Mouse (Mus musculus): ENCODE results near the gene Chac2.
"Not testable (repeated sequence)": the region's sequence is repeated elsewhere in the genome, so short reads cannot be mapped to it uniquely, and the experiment has no call there.

Chac2 gene

DNA sequence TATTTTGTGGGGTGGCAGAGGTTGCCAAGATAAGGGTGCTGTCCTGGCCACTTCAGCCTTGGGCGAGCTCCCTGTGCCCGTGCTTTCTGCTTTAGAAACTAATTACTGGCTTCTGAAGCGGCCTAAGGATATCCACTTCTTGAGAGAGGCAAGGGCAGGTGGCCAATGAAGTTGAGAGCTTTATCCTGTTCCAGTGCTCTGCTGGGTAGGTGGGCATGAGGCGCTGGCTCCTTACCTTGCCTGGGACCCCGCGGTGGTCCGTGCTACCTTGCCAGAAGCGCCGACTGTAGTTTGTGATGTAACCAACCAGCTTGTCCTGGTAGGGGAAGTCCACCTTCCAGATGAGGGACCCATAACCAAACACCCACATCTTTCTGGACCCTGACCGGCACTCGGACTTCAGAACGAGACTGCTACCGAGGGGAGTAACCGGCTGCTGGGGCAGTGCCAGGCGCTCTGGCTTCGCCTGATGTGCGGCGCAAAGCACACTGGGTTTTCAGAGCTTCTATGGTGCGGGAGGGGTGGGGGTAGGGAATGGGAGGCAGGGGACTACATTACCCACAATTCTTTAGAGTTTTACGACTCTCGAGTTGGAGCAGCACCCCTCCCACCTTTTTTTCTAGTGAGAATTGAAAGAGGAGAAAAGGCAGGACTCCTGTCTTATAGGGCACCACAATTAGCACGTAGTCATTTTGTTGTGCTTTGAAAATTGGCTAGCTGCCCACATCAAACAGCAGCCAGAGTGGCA is at the start of gene Chac2:
Gene Chac2, minus strand, starts transcription at position 474 of the 748 bp plus-strand sequence.
- DNase-seq: peak; percentile 86

DNA sequence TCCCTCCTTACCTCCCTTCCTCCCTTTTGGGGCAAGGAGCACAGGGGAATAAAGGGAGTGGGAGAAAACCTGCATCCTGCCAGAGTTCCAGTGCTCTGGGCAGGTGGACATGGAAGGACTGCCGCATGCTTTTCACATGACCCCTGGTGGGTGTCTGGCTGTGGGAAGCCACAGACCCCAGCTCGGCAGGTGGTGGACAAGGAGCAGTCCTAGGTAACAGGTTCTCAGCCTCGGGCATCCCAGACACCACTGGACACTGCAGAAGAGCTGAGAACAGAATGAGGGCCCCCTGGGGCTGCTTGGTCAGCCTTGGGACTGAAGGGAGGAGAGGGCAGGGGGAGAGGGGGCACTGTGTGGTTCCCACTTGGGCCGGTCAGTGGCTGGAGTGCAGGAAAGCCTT is 48.8 kb upstream of the Chac2 start:
- no peak for DNase-seq

DNA sequence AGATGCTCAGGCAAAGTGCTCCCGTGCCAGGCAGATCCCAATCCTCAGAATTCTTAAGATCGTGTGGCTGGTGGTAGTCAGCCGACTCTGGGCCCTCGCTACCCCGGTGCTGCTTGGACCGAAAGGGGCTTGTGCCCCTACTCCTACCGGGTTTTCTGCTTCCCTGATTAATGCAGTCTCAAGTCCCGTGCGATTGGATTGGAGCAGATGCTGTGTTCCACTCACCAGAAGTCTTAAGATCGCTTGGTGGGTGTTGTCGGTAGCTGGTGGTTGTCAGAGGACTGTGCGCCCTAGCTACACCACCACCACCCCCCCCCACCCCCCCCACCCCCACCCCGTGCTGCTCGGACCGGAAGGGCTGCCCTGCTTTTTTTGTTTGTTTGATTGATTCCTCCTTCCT is 31.3 kb upstream of the Chac2 start:
- DNase-seq: not testable (repeated sequence)

DNA sequence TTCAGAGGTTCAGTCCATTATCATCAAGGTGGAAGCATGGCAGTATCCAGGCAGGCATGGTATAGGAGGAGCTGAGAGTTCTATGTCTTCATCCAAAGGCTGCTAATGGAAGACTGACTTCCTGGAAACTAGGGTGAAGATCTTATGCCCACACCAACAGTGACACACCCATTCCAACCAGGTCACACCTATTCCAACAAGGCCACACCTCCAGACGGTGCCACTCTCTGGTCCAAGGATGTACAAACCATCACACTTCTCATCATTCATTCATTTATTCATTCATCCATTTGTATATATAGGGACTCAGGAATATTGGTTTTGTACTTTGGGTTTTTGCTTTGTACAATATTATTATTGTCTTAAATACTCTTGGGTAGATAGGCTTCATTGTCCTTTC is 23.5 kb upstream of the Chac2 start:
- DNase-seq: not testable (repeated sequence)

DNA sequence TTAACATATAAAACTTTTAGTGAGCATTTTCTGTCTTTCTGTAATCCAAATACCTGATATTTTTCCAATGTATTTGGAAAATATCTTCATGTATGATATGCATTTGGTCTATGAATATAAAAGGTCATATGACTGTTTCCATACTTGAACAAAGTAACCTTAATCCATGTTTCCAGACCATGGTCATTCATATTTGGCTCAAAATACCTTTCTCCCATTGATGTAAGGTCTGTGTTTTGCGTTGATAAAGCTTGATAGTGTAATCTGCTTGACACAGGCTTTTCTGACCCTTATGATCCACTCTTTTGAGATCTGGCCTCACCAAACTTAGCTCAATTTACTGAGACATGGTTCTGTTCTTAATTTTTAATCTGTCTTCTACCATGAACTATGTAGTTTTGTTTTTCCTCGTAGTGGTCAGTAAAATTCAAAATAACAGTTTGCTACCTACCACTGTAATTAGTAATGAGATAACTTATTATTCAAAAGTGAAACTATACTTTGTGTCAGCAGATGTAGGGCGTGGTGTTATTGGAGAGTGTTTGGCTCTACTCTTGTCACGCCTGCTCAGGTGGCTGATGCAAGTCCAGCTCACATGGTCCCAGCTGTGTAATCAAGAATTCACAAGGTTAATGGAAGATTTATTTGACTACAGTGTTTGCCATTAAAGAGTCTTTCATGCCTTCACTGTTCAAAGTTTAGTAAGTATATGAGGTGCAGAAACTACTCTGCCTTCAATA is 15.2 kb upstream of the Chac2 start:
- DNase-seq: no peak

DNA sequence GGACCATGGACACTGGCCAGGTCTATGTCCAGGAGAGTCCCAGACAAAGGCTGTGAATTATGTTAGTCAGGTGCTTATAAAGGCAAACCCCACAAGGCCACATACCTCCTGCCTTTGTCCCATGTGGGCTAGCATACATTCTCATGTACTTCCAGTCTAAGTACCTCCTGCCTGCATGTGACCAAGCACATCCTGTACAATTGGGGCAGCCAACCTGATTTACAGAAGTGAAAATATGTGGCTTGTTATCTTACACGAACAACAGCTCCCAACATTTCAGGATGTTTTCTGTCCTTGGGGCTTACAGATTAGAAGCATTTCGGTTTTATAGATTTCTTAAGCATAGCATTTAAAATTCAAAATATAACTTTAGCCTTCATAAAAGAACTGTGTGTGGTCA is 13.9 kb upstream of the Chac2 start:
- no peak for DNase-seq

DNA sequence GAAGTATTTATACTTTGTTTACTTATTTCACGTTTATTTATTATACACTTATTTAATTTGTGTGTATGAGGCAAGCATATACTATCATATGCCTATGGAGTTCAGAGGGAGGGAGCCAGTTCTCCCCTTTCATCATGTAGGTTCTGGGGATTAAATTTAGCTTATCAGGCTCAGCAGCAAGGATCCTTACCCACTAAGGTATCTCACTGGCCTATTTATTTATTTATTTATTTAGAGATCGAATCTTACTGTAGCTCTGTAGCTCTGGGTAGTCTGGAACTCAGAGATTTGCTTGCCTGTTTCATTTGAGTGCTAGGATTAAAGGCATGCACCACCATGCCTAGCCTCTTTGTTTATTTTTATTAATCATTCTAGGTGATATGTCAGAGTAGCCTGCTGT is 12.6 kb upstream of the Chac2 start:
- DNase-seq: no peak

DNA sequence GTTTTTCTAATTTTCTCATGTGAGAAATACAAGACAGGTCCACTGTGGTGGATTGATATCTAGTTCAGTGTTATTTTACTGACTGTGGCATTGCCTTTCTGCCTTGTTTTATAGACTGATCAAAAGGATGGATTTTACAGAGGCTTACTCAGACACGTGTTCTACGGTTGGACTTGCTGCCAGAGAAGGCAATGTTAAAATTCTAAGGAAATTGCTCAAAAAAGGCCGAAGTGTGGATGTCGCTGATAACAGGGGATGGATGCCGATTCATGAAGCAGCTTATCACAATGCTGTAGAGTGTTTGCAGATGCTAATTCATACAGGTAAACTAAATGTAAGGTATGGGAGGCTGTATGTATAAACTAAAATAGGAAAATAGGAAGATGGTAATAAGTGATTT is 12.0 kb upstream of the Chac2 start:
- no peak for DNase-seq

DNA sequence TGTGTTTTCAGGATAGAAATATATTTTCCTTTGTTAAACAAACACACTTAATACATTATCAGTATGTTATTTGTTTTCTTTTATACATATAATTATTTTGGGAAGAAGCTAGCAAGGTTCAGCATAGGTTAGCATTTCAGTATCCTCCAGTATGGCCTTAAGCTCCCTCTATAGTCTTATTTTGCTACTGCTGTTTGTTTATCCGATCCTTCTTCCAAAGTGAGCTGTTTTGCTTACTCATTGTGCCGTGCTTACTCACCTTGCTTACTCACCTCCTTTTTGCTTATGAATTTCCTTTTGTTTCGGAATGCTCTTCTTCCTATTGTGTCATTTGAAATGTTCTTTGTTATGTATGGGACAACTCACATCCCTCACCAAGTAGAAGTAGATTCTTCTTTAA is 10.5 kb upstream of the Chac2 start:
- no peak for DNase-seq

DNA sequence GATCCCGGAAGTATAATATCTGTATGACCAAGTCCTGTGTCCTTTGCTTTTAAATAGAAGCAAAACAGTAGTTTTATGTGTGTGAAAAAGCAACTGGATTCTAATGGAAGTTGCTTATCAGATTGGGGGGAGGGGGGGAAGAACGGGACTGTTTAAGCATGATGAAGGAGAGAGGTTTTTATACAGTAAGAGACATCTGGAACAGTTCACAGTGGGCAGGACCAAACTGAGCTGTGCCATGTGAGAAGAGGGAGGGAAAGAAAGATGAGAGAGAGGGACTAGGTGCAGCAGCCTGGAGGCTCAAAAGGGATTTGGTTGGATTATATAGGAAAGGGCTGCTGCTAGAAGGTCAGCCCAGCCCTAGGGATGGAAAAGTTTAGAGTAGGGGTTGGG is 471 bp upstream of the Chac2 start:
- DNase-seq: peak; percentile 14

DNA sequence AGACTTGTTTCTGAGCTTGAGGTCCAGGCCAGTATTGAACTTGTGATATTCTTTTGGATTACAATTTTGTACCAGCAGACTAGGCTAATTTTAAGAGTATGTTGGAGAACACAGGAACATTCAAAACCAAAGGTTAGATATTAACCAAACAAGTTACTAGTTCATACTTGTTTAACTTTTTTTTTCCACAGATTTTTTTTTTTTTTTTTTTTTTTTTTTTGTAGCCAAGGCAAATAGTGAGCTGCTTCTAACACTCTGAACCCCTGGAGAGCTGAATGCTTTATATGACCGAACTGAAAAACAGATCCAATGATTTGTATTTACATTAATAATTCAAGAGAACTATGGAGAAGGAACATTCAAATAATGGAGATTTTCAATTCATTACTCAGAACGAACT is 913 bp downstream of the Chac2 start:
- no peak for DNase-seq

DNA sequence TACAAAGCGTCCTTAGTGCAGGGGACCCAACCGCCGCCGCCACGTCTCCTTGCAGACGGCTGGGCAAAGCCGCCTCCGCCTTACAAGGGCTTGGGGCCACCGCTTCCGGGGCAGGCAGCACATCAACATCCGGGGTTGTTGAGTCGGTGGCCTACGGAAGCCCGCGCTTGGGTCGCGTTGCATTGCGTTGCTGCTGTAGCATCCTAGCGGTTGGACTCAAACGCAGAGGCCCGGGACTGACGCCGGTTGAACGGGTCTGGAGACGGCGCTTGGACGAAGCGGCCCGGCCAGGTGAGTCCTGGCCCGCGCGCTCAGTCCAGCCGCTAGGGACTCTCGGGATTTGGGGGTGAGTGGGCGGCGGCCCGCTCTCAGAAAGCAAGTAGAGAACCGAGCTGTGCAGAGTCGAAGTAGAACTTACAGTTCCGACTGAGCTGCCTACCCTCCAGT is 31.8 kb downstream of the Chac2 start, which contains the start of gene Erlec1:
Gene Erlec1, minus strand, starts transcription at position 57 of the 447 bp plus-strand sequence.
- DNase-seq: peak; percentile 88

DNA sequence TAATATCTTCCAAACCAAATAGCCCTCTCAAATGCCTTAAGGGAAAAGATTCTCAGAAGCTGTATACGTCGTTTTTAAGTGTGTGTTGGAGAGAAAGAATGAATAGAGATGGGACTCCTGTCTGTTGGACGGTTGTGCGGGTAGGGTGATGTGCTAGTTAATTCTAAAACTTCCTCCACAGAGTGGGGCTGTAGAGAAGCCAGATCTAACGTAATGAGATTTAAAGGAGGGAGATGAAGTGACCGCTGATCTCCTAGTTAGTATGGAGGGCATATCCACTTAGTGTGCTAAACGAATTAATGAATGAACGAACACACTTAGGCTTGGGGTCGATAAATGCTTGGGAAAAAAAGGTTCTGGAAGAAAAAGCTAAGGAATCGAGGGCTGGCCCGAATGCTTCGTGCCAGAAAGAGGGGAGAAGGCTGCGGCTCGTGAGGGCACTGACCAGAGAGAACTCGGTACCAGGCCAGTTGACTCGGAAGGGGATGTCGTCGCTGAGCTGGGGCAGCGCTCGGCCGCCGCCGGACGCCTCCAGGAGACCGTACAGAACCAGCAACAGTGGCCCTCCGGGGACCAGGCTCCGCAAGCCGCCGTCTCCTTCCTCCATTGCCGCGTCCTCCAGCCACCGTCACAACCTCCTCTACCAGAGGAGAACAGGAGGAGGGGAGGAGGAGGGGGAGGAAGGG is 32.5 kb downstream of the Chac2 start:
- DNase-seq: peak; percentile 61

DNA sequence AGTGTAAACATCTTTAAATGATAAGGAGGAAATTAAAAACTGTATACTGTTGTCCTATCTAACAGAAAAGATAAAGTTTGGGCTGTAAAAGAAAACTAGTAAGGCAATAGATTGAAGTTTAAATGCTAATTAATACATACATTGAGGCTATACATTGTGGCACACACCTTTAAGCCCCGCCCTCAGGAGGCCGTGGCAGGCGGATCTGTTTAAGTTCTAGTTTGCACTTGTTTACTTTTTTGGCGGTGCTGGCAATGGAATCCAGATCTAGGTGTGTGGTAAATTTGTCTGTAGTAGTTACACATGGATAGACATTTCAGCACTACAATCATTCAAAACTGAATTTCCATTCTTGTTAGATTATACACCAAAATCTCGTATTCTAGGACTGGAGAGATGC is 33.3 kb downstream of the Chac2 start:
- no peak for DNase-seq

DNA sequence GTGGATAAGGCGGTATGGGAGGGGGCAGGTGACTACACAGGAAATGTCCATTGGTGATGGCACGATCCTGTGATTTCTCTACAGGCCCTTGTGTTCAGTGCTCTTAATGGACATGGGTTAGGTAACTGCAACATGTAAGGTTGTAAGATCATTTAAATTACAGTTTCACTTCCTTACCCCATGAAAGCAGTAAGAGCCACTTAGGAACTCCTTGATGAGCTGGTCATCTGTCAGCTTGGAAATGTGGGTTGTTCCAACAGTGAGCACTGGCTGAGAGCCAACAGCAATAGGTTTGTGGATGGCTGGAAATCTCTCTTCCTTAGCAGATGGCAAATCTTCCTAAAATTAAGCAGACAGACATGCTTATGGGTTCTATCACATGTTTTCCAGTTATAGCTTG is 42.6 kb downstream of the Chac2 start:
- peak; percentile 83 for DNase-seq

DNA sequence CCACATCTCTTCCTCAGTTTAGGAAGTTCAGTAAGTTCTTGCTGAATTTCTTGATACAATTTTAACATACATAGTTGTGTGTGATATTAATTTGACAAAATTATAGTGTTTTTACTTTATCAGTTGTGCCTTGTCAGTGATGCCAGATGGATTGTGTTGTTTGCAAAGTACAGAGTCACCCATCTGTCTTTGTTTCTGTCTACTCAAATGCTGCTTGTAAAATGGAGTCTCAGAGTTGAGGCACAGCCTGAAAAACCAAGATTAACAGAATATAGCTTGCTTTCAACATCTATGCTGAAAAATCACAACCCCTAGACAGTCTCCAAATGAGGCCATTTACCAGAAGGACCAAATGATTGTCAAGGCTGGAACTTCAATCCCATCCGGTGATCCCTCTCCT is 57.7 kb downstream of the Chac2 start:
- no peak for DNase-seq

DNA sequence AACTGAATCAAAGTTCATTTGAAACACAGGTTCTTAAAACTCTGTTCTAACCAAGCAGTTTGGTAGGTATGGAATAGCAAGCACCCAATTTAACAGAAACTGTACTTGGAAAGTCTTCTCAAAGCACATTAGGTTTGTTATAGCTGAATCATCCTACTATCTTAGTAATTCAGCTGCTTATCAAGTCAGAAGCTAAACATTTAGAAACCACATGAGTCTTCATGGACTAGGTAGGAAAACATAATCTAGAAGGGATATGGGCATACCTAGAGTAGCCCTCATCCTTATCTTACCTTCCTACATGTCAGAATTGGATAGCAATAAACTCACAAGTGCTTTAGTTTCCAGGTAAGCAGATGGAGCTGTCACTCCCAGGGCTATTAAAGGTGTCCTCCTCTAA is 58.1 kb downstream of the Chac2 start:
- DNase-seq: no peak
